Mouse (Mus musculus): ENCODE results near the gene Adam15. TPM values are rescaled to one million over a fixed set of nuclear protein-coding genes. Genes with fewer than 3 reads are reported as not detected.

Adam15 gene
- polyA plus RNA-seq, 1 experiment = 96.1 TPM

GRCm38 (mm10) chr3:89300071-89300470 lies 49.7 kb downstream of the Adam15 start:
- DNase-seq (ENCODE audit: low spot score) = no peak

DNA sequence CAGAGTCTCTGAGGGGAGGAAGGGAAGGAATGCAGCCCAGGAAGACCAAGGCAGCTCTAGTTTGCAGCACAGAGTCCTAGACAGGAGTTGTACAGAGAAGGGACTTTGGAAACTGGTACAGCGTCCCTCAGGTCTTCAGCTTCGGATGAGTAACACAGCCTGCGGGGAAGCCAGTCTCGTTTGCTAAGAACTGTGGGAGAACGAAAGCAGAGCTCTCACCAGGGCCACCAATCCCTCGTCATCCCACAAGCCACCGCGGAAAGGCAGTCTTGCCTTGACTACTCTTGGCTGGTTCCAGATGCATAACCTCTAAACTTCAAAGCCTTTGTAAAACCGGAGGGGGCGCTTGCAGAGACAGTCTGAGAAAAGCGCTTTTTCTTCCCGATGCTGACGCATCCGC lies 50.3 kb downstream of the Adam15 start:
- DNase-seq (ENCODE audit: low spot score) = no peak

- DNase-seq (ENCODE audit: low spot score) = no peak
These were observed 50.9 kb downstream of the Adam15 start for GRCm38 (mm10) chr3:89298908-89299307.

- DNase-seq (ENCODE audit: low spot score) = no peak
These were observed 52.9 kb downstream of the Adam15 start for GRCm38 (mm10) chr3:89296761-89297396.

- no peak for DNase-seq (ENCODE audit: low spot score)
These were observed 54.0 kb downstream of the Adam15 start for GRCm38 (mm10) chr3:89295685-89296230.

- no peak for DNase-seq (ENCODE audit: low spot score)
These were observed 55.6 kb downstream of the Adam15 start for GRCm38 (mm10) chr3:89294195-89294594.

DNA sequence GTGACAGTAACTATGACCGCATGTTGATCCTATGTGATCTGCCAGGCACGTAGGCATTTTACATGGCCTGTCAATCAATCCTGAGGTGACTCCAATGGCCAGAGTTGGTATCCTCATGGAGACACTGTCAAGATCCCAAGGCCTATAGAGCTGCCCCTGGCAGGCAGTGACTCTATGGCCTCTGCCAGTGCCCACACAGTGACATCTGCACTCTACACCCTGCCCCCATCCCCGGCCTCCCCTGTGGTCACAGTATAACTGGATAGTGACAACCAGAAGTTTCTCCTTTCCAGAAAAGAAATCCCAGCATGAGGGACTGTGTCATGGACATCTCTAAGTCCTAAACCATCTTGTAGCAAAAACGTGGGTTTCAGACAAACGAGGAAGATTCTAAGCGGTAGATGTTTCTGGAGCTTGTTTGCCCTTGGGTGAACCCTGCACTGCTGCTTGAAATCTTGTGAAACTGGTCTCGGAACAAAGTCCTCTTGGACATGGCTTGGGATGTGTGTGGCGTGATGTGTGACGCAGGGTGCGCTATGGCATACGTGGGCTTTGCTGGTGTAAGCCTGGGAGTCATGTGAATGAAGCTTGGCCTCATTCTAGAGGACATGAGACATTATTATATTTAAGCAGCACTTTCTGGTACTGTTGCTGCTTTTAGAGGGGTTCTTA lies 56.4 kb downstream of the Adam15 start:
- DNase-seq (ENCODE audit: low spot score) = no peak

DNA sequence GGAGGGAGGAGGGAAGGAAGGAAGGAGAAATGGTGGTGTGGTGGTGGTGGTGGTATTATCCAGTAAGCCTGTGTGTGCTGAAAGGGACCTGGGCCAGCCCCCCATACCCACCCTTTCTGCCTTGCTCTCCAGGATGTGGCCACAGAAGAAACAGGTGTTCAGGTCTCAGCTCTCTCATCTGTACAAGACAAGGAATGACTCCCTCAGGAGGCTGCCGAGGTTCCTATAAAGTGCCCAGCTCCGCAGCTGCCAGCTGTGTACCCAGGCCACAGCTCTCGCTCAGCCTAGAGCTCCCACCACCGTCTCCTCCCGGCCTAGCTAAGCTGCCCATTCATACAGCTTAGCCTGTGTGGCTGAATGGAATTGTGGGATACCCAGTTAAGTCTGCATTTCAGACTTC lies 57.5 kb downstream of the Adam15 start:
- DNase-seq (ENCODE audit: low spot score) = no peak

DNA sequence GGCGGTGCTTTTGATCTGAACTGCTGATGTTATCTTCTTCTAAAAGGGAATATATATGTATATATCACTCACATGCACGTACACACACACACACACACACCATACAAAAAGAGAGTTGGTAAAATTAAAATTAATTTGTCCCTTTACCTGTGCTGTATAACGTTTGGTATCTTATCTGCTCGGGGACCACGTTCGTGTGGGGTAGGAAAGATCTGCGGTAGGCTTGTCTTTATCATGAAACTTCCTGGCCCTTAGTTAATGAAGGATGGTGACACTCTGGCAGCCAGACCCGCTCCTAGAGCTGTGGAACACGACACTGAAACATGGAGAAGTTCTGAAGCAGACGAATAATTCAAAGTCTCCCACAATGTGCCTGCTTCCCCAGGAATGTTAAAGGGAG lies 57.9 kb downstream of the Adam15 start:
- DNase-seq (ENCODE audit: low spot score) = no peak

Other genes starting within 250 kb of the Adam15 start
- not detected in 2 replicates for gene Gm43738, start 248.9 kb downstream of the Adam15 start, polyA plus RNA-seq (2012; rRNA removed)
- 83.1 and 101 TPM in 2 replicates for gene Fdps, start 248.0 kb downstream of the Adam15 start, polyA plus RNA-seq (2012; rRNA removed)
- not detected in 2 replicates for gene Pklr, start 213.9 kb downstream of the Adam15 start, polyA plus RNA-seq (2012; rRNA removed)
- gene Hcn3, start 189.8 kb downstream of the Adam15 start, polyA plus RNA-seq (2012; rRNA removed) = 0.44 and 0.49 TPM in 2 replicates
- 73.9 and 89.8 TPM in 2 replicates for gene Clk2, start 185.2 kb downstream of the Adam15 start, polyA plus RNA-seq (2012; rRNA removed)
- gene Scamp3, start 172.5 kb downstream of the Adam15 start, polyA plus RNA-seq (2012; rRNA removed) = 69.8 and 72.3 TPM in 2 replicates
- 32.9 and 42.3 TPM in 2 replicates for gene Fam189b, start 166.9 kb downstream of the Adam15 start, polyA plus RNA-seq (2012; rRNA removed)
- gene Gba, start 147.1 kb downstream of the Adam15 start, polyA plus RNA-seq (2012; rRNA removed) = 58.7 and 60.8 TPM in 2 replicates
- 59.3 and 69.8 TPM in 2 replicates for gene Thbs3, start 134.8 kb downstream of the Adam15 start, polyA plus RNA-seq (2012; rRNA removed)
- 112 and 131 TPM in 2 replicates for gene Mtx1, start 122.9 kb downstream of the Adam15 start, polyA plus RNA-seq (2012; rRNA removed)
- gene Muc1, start 120.9 kb downstream of the Adam15 start, polyA plus RNA-seq (2012; rRNA removed) = 0.94 and 1.2 TPM in 2 replicates
- gene Krtcap2, start 104.0 kb downstream of the Adam15 start, polyA plus RNA-seq (2012; rRNA removed) = 67.7 and 77.1 TPM in 2 replicates
- 4.1 and 6.0 TPM in 2 replicates for gene Trim46, start 103.7 kb downstream of the Adam15 start, polyA plus RNA-seq (2012; rRNA removed)
- 200 and 251 TPM in 2 replicates for gene Dpm3, start 90.6 kb downstream of the Adam15 start, polyA plus RNA-seq (2012; rRNA removed)
- 128 and 156 TPM in 2 replicates for gene Slc50a1, start 79.4 kb downstream of the Adam15 start, polyA plus RNA-seq (2012; rRNA removed)
- 41.8 and 43.5 TPM in 2 replicates for gene Efna1, start 68.9 kb downstream of the Adam15 start, polyA plus RNA-seq (2012; rRNA removed)
- gene Efna3, start 27.0 kb downstream of the Adam15 start, polyA plus RNA-seq (2012; rRNA removed) = 0.36 and 0.55 TPM in 2 replicates
- 3.4 and 3.7 TPM in 2 replicates for gene Efna4, start 12.0 kb downstream of the Adam15 start, polyA plus RNA-seq (2012; rRNA removed)
- gene Dcst2, start 12.0 kb upstream of the Adam15 start, polyA plus RNA-seq (2012; rRNA removed) = 0.24 and 0.41 TPM in 2 replicates
- gene Dcst1, start 15.3 kb upstream of the Adam15 start, polyA plus RNA-seq (2012; rRNA removed) = 0.07 and 0.33 TPM in 2 replicates
- 36.4 and 39.5 TPM in 2 replicates for gene Zbtb7b, start 44.8 kb upstream of the Adam15 start, polyA plus RNA-seq (2012; rRNA removed)
- 1.2 and 1.5 TPM in 2 replicates for gene Lenep, start 52.8 kb upstream of the Adam15 start, polyA plus RNA-seq (2012; rRNA removed)
- gene Flad1, start 61.9 kb upstream of the Adam15 start, polyA plus RNA-seq (2012; rRNA removed) = 30.8 and 34.6 TPM in 2 replicates
- 21.7 and 29.6 TPM in 2 replicates for gene Cks1b, start 68.4 kb upstream of the Adam15 start, polyA plus RNA-seq (2012; rRNA removed)
- 85.7 and 87.7 TPM in 2 replicates for gene Shc1, start 68.4 kb upstream of the Adam15 start, polyA plus RNA-seq (2012; rRNA removed)
- gene Pygo2, start 80.2 kb upstream of the Adam15 start, polyA plus RNA-seq (2012; rRNA removed) = 34.0 and 38.0 TPM in 2 replicates
- gene Pbxip1, start 86.7 kb upstream of the Adam15 start, polyA plus RNA-seq (2012; rRNA removed) = 167 and 208 TPM in 2 replicates
- gene Pmvk, start 104.5 kb upstream of the Adam15 start, polyA plus RNA-seq (2012; rRNA removed) = 21.5 and 23.3 TPM in 2 replicates
- gene Kcnn3, start 170.2 kb upstream of the Adam15 start, polyA plus RNA-seq (2012; rRNA removed) = 10.6 and 16.4 TPM in 2 replicates